Mouse (Mus musculus) lung, adult 10 weeks (tissue): ENCODE results near the gene Hnrnpu. TPM values are rescaled to one million over a fixed set of nuclear protein-coding genes. Genes with fewer than 3 reads are reported as not detected.

Experiments used
- polyA plus RNA-seq: library from polyadenylated mRNA; stranded (reverse); fragments of 350-450 nt; fragmentation: Illumina TruSeq; extraction: RNeasy Lipid Tissue Mini Kit (QIAGEN cat#74804); gene quantifications from one replicate; pipeline ENCODE4 v1.2.3, GENCODE M21; 2014; ENCODE audit warnings: low read depth, low replicate concordance; ENCODE audit not compliant: insufficient read depth

Hnrnpu gene
- 77.3 TPM for polyA plus RNA-seq

DNA sequence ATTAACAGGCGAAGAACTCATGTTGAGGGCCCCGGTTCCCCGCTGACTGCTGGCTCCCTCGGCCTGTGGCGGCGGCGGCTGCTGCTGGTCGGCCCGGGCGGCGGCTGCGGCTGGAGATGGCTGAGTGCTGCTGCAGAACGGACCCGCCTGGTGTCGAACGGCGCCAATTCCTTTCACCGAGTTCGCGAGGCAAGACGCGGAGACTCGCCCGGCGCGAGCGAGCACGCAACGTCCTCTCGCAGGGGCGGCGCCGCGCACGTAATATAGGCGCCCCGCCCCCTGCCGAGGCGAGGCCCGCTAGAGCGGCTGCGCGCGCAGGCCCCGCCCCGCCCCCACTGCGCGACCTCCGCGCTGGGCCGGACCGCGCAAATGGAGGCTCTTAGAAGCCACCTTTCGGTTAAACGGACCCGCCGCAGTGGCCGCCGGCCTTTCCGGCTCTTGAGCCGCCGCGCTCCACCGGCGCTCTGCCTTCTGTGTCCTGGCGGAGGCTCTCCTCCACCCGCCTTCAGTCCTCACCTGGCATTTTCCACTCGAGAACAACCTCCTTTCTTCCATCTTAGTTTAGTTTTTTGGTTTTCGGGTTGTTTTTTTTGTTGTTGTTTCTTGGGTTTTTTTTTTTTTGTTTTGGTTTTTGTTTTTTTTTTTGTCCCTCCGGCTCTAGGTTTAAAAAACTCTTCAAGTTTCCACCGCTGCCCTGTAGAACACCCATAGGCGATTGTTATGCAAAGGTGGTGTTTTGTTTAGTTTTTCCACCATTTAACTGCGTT is at the start of gene Hnrnpu:
Hnrnpu (minus strand) TSS at position 247 of the 767 bp plus-strand sequence.

DNA sequence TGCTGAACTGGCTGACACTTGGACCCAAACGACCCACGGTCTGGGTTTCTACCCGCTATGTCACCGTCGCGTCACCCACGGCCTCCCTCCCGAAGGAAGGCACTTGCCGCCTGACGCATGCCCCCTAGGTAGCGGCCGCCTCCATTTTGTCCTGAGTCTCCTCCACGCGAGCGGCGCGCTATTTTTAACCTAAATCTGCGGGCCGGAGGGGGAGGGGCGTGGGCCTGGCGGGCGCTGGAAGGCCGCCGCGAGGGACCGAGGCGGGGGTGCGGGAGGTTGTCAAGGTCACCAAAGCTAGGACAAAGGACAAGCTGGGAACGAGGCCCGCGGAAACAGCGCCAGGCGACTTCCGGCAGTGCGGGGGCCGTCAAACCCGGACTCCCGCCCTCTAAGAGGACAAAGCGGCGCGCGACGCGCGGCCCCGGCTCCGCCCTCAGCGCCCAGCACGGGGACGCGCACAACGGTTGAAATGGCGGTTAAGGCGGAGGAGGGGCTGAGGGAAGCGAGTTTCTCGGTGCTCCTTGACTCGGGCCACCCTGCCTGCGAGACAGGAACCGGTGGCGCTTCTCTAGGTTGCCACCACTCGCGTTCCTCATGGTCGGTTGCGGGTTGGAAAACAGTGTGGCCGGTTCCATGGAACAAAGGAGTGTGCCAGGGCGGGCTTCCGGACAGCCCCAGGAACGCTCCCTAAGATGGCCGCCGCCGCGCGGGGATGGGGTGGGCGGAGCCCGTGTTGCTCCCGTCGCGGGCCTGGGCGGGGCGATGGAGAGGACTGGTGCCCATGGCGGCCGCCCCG is 19.0 kb downstream of the Hnrnpu start, which contains the start of gene Cox20:
Cox20 (plus strand) TSS at position 742 of the 796 bp plus-strand sequence.

Other genes starting within 250 kb of the Hnrnpu start
- gene Desi2, start 150.4 kb downstream of the Hnrnpu start, polyA plus RNA-seq = 4.3 TPM
- gene Cox20, start 18.7 kb downstream of the Hnrnpu start, polyA plus RNA-seq = 53.2 TPM
- 6.9 TPM for gene Efcab2, start 68.3 kb upstream of the Hnrnpu start, polyA plus RNA-seq
- gene Kif26b, start 191.3 kb upstream of the Hnrnpu start, polyA plus RNA-seq = 1.2 TPM